Mouse (Mus musculus) stomach, adult 2 months (tissue): Measurements from ENCODE around the gene Zfp319. TPM values are rescaled to one million over a fixed set of nuclear protein-coding genes. Genes with fewer than 3 reads are reported as not detected.

Experiments
- polyA plus RNA-seq: library from polyadenylated mRNA; depleted of rRNA; stranded (reverse); fragments of >200 nt; gene quantifications from 2 replicates; pipeline ENCODE4 v1.2.3, GENCODE M21; 2012; rRNA removed

Zfp319 gene
- 3.9 and 4.2 TPM in 2 replicates for polyA plus RNA-seq

GRCm38 (mm10) chr8:95331720-95332436, at the start of gene Zfp319, which contains the start of gene Usb1:
TSS of gene Zfp319 (minus strand) at chr8:95331950.
TSS of gene Usb1 (plus strand) at chr8:95332284.

GRCm38 (mm10) chr8:95352151-95352870, 20.6 kb upstream of the Zfp319 start, which contains the start of gene Mmp15:
TSS of gene Mmp15 (plus strand) at chr8:95352268.

GRCm38 (mm10) chr8:95310342-95310970, 21.3 kb downstream of the Zfp319 start, which contains the start of gene Tepp:
TSS of gene Tepp (plus strand) at chr8:95310566.

GRCm38 (mm10) chr8:95306431-95306830, 25.3 kb downstream of the Zfp319 start, which contains the start of gene Cngb1:
TSS of gene Cngb1 (minus strand) at chr8:95306585.

Other genes with a start within 250 kb of the Zfp319 start
- 40.5 and 53.3 TPM in 2 replicates for gene Kifc3, start 129.1 kb downstream of the Zfp319 start, polyA plus RNA-seq
- 0.30 and 0.48 TPM in 2 replicates for gene Cngb1, start 25.4 kb downstream of the Zfp319 start, polyA plus RNA-seq
- gene Tepp, start 21.4 kb downstream of the Zfp319 start, polyA plus RNA-seq = 0.46 TPM in 1 of 2 replicates, not detected in the other
- gene Usb1, start 334 bp upstream of the Zfp319 start, polyA plus RNA-seq = 14.7 and 18.3 TPM in 2 replicates
- gene Mmp15, start 20.3 kb upstream of the Zfp319 start, polyA plus RNA-seq = 42.4 and 55.9 TPM in 2 replicates
- gene Cfap20, start 102.9 kb upstream of the Zfp319 start, polyA plus RNA-seq = 19.4 and 28.9 TPM in 2 replicates
- 4.1 and 4.8 TPM in 2 replicates for gene Csnk2a2, start 158.1 kb upstream of the Zfp319 start, polyA plus RNA-seq
- gene Ccdc113, start 202.1 kb upstream of the Zfp319 start, polyA plus RNA-seq = 0.05 TPM in 1 of 2 replicates, not detected in the other
- gene Prss54, start 244.4 kb upstream of the Zfp319 start, polyA plus RNA-seq = not detected in 2 replicates